Mouse (Mus musculus) liver, embryonic 13.5 days (tissue): ENCODE measurements around the gene Cox4i2. TPM values are rescaled to one million over a fixed set of nuclear protein-coding genes. Genes with fewer than 3 reads are reported as not detected.

Experiments used
- ATAC-seq: fragments of 200-750 bp; cut with Nextera tagmentation; 2 replicates; pipeline ENCODE4 v1.8.0; 2017; ENCODE audit warnings: low read depth, mild to moderate bottlenecking, moderate number of reproducible peaks, moderate library complexity
- DNase-seq: peaks from one replicate; pipeline ENCODE4 v3.0.0; 2022
- H3K27ac ChIP-seq: fragments of 300-500 bp; sonication (generic); 2 replicates; pipeline ENCODE4 v1.5.1; 2015; ENCODE audit warnings: moderate library complexity, mild to moderate bottlenecking, inconsistent platforms
- H3K27me3 ChIP-seq: fragments of 300-500 bp; sonication (generic); 2 replicates; pipeline ENCODE4 v1.6.1; 2015; ENCODE audit warnings: mild to moderate bottlenecking, inconsistent platforms
- H3K36me3 ChIP-seq: fragments of 300-500 bp; sonication (generic); 2 replicates; pipeline ENCODE4 v1.6.1; 2015; ENCODE audit warnings: mild to moderate bottlenecking, inconsistent platforms
- H3K4me1 ChIP-seq: fragments of 300-500 bp; sonication (generic); replicated peaks from 2 replicates; pipeline ENCODE4 v1.6.1; 2015; ENCODE audit warnings: inconsistent platforms
- H3K4me2 ChIP-seq: fragments of 300-500 bp; sonication (generic); 2 replicates; pipeline ENCODE4 v1.6.1; 2015; ENCODE audit warnings: inconsistent platforms, mild to moderate bottlenecking, moderate library complexity
- H3K4me3 ChIP-seq: fragments of 300-500 bp; sonication (generic); replicated peaks from 2 replicates; pipeline ENCODE4 v1.5.1; 2015; ENCODE audit warnings: mild to moderate bottlenecking, inconsistent platforms
- H3K9ac ChIP-seq: fragments of 300-500 bp; sonication (generic); 2 replicates; pipeline ENCODE4 v1.6.1; 2015; ENCODE audit warnings: mild to moderate bottlenecking, inconsistent platforms
- H3K9me3 ChIP-seq: fragments of 300-500 bp; sonication (generic); replicated peaks from 2 replicates; pipeline ENCODE4 v1.6.1; 2016; ENCODE audit warnings: inconsistent platforms
- WGBS: fragments of 180-500 bp; shearing (Covaris S2); methylation state at CpG from one replicate; pipeline ENCODE4 v1.1.7; 2015; ENCODE audit not compliant: insufficient replicate concordance; 5-methylcytosine and 5-hydroxymethylcytosine counted together
- polyA plus RNA-seq: library from polyadenylated mRNA; unstranded; fragments of >200 nt; fragmentation: Nextera tagmentation; extraction: Ambion mirVana; gene quantifications from 2 replicates; pipeline ENCODE4 v1.2.1, GENCODE M21; 2015

Cox4i2 gene
- polyA plus RNA-seq, 1 experiment from 2014 or later: 1.2 TPM

- Histone ChIP-seq H3K27me3 (peaks cover 26% of the 10 kb centered on the region), H3K4me1 (peaks cover 61% of the 10 kb centered on the region), H3K36me3 (0 out of 2 replicates have a peak, but pooled peaks cover 4% of the 10 kb centered on the region), H3K9me3 (no peaks in the 10 kb centered on the region), H3K4me3 (no peak overlapping the region), H3K9ac (no peak overlapping the region), H3K27ac (no peak overlapping the region), H3K4me2 (no peak overlapping the region)
- WGBS: 27% methylated on average over 1 of the region's 1 CpGs
- no peak for DNase-seq
- ATAC-seq: no peak
Measured at GRCm38 (mm10) chr2:152772231-152772630, 18.3 kb downstream of the Cox4i2 start.

GRCm38 (mm10) chr2:152775357-152775756 is 21.4 kb downstream of the Cox4i2 start:
- Histone ChIP-seq H3K4me3 (no peak overlapping the region), H3K36me3 (peaks cover 29% of the 10 kb centered on the region), H3K9me3 (no peaks in the 10 kb centered on the region), H3K27ac (no peak overlapping the region), H3K9ac (no peak overlapping the region), H3K27me3 (peaks cover 20% of the 10 kb centered on the region; the same call in 1 of the 2 replicates), H3K4me1 (peaks cover 48% of the 10 kb centered on the region), H3K4me2 (no peak overlapping the region)
- DNase-seq: no peak
- ATAC-seq: no peak
- 61% methylated on average over 4 of the region's 4 CpGs for WGBS

GRCm38 (mm10) chr2:152776019-152776418 is 22.0 kb downstream of the Cox4i2 start:
- Histone ChIP-seq H3K4me1 (peaks cover 54% of the 10 kb centered on the region), H3K36me3 (peaks cover 35% of the 10 kb centered on the region), H3K9me3 (no peaks in the 10 kb centered on the region), H3K27ac (peak overlapping the region; percentile 5; the same call in 1 of the 2 replicates), H3K4me2 (no peak overlapping the region), H3K9ac (no peak overlapping the region), H3K4me3 (no peak overlapping the region), H3K27me3 (peaks cover 14% of the 10 kb centered on the region; the same call in 1 of the 2 replicates)
- WGBS: 85% methylated on average over 3 of the region's 3 CpGs
- ATAC-seq (no peak), DNase-seq (no peak)

GRCm38 (mm10) chr2:152776435-152776834 is 22.5 kb downstream of the Cox4i2 start:
- no peak overlapping the region for H3K4me3 ChIP-seq
- no peaks in the 10 kb centered on the region for H3K9me3 ChIP-seq
- peak overlapping the region; percentile 5; the same call in 1 of the 2 replicates for H3K27ac ChIP-seq
- 75% methylated on average over 2 of the region's 2 CpGs for WGBS
- H3K27me3 ChIP-seq: peaks cover 10% of the 10 kb centered on the region; the same call in 1 of the 2 replicates
- peaks cover 39% of the 10 kb centered on the region for H3K36me3 ChIP-seq
- H3K9ac ChIP-seq: no peak overlapping the region
- peaks cover 55% of the 10 kb centered on the region for H3K4me1 ChIP-seq
- ATAC-seq (no peak), DNase-seq (no peak)
- no peak overlapping the region for H3K4me2 ChIP-seq

- H3K4me2 ChIP-seq: no peak overlapping the region
- peaks cover 46% of the 10 kb centered on the region for H3K36me3 ChIP-seq
- no peaks in the 10 kb centered on the region for H3K9me3 ChIP-seq
- 84% methylated on average over 3 of the region's 3 CpGs for WGBS
- no peak overlapping the region for H3K27ac ChIP-seq
- H3K27me3 ChIP-seq: 0 out of 2 replicates have a peak, but pooled peaks cover 4% of the 10 kb centered on the region
- H3K9ac ChIP-seq: no peak overlapping the region
- H3K4me3 ChIP-seq: no peak overlapping the region
- ATAC-seq (no peak), DNase-seq (no peak)
- peaks cover 55% of the 10 kb centered on the region for H3K4me1 ChIP-seq
Measured at GRCm38 (mm10) chr2:152777081-152777480, 23.1 kb downstream of the Cox4i2 start.

- no peaks in the 10 kb centered on the region for H3K27me3 ChIP-seq
- H3K4me1 ChIP-seq: peaks cover 70% of the 10 kb centered on the region
- DNase-seq: no peak
- 81% methylated on average over 2 of the region's 2 CpGs for WGBS
- ATAC-seq: no peak
- H3K9me3 ChIP-seq: no peaks in the 10 kb centered on the region
- H3K36me3 ChIP-seq: peaks cover 60% of the 10 kb centered on the region
- H3K9ac ChIP-seq: no peak overlapping the region
- H3K27ac ChIP-seq: 0 out of 2 replicates have a peak overlapping the region, but pooled peaks have one; percentile 31
- H3K4me2 ChIP-seq: no peak overlapping the region
- no peak overlapping the region for H3K4me3 ChIP-seq
Measured at GRCm38 (mm10) chr2:152780466-152780865, 26.5 kb downstream of the Cox4i2 start.

GRCm38 (mm10) chr2:152781031-152781711 is 27.2 kb downstream of the Cox4i2 start:
- H3K27me3 ChIP-seq: no peaks in the 10 kb centered on the region
- peaks cover 60% of the 10 kb centered on the region for H3K36me3 ChIP-seq
- H3K9me3 ChIP-seq: no peaks in the 10 kb centered on the region
- H3K4me3 ChIP-seq: no peak overlapping the region
- no peak overlapping the region for H3K4me2 ChIP-seq
- ATAC-seq (no peak), DNase-seq (no peak)
- H3K4me1 ChIP-seq: peaks cover 77% of the 10 kb centered on the region
- 79% methylated on average over 3 of the region's 3 CpGs for WGBS
- H3K27ac ChIP-seq: peak overlapping the region; percentile 31; the same call in 1 of the 2 replicates
- peak overlapping the region; percentile 5; the same call in 1 of the 2 replicates for H3K9ac ChIP-seq

- Histone ChIP-seq H3K9ac (0 out of 2 replicates have a peak overlapping the region, but pooled peaks have one; percentile 1), H3K36me3 (peaks cover 60% of the 10 kb centered on the region), H3K4me1 (peaks cover 92% of the 10 kb centered on the region), H3K4me2 (no peak overlapping the region), H3K27ac (peak overlapping the region; percentile 31), H3K9me3 (no peaks in the 10 kb centered on the region), H3K27me3 (no peaks in the 10 kb centered on the region), H3K4me3 (no peak overlapping the region)
- DNase-seq (no peak), ATAC-seq (0 out of 2 replicates have a peak, but pooled peaks have one; percentile 32)
- WGBS: 44% methylated on average over 5 of the region's 5 CpGs
Measured at GRCm38 (mm10) chr2:152782656-152783055, 28.7 kb downstream of the Cox4i2 start.

GRCm38 (mm10) chr2:152783241-152783640 is 29.3 kb downstream of the Cox4i2 start:
- H3K27ac ChIP-seq: peak overlapping the region; percentile 31
- H3K9ac ChIP-seq: 0 out of 2 replicates have a peak overlapping the region, but pooled peaks have one; percentile 1
- peaks cover 57% of the 10 kb centered on the region for H3K36me3 ChIP-seq
- no peak for DNase-seq
- H3K4me2 ChIP-seq: no peak overlapping the region
- ATAC-seq: no peak
- no peaks in the 10 kb centered on the region for H3K9me3 ChIP-seq
- peaks cover 98% of the 10 kb centered on the region for H3K4me1 ChIP-seq
- H3K4me3 ChIP-seq: no peak overlapping the region
- H3K27me3 ChIP-seq: no peaks in the 10 kb centered on the region
- 83% methylated on average over 5 of the region's 5 CpGs for WGBS

GRCm38 (mm10) chr2:152784640-152785039 is 30.7 kb downstream of the Cox4i2 start:
- peak overlapping the region; percentile 100 for H3K27ac ChIP-seq

GRCm38 (mm10) chr2:152785446-152786350 is 31.7 kb downstream of the Cox4i2 start:
- Histone ChIP-seq H3K36me3 (peaks cover 40% of the 10 kb centered on the region), H3K4me2 (peak overlapping the region; percentile 58), H3K4me3 (peak overlapping the region; percentile 20), H3K9ac (peak overlapping the region; percentile 74), H3K9me3 (no peaks in the 10 kb centered on the region), H3K27ac (peak overlapping the region; percentile 100), H3K4me1 (peaks cover 100% of the 10 kb centered on the region), H3K27me3 (no peaks in the 10 kb centered on the region)
- no peak for ATAC-seq
- WGBS: 30% methylated on average over 18 of the region's 18 CpGs
- DNase-seq: peak; percentile 57

More at GRCm38 (mm10) chr2:152784640-152785039, 30.7 kb downstream of the Cox4i2 start:
- H3K9me3 ChIP-seq: no peaks in the 10 kb centered on the region
- H3K4me1 ChIP-seq: peaks cover 100% of the 10 kb centered on the region
- ATAC-seq (no peak), DNase-seq (no peak)
- no peaks in the 10 kb centered on the region for H3K27me3 ChIP-seq
- H3K36me3 ChIP-seq: peaks cover 45% of the 10 kb centered on the region
- H3K9ac ChIP-seq: peak overlapping the region; percentile 74
- WGBS: 84% methylated on average over 8 of the region's 8 CpGs
- H3K4me3 ChIP-seq: no peak overlapping the region
- 0 out of 2 replicates have a peak overlapping the region, but pooled peaks have one; percentile 58 for H3K4me2 ChIP-seq
